Mouse (Mus musculus) lung, embryonic 16.5 days (tissue): ENCODE measurements around the gene Stip1. TPM values are rescaled to one million over a fixed set of nuclear protein-coding genes. Genes with fewer than 3 reads are reported as not detected.

Source experiments
- ATAC-seq: fragments of 200-750 bp; cut with Nextera tagmentation; 2 replicates; pipeline ENCODE4 v1.8.0; 2017; ENCODE audit warnings: low read depth, mild to moderate bottlenecking, moderate library complexity
- H3K27ac ChIP-seq: fragments of 300-500 bp; sonication (generic); 2 replicates; pipeline ENCODE4 v1.5.1; 2014; ENCODE audit warnings: mild to moderate bottlenecking, control low read depth, low read length
- H3K27me3 ChIP-seq: fragments of 300-500 bp; sonication (generic); 2 replicates; pipeline ENCODE4 v1.6.1; 2014; ENCODE audit warnings: low read depth, low read length, mixed read lengths; ENCODE audit not compliant: control insufficient read depth, insufficient read depth
- H3K36me3 ChIP-seq: fragments of 300-500 bp; sonication (generic); 2 replicates; pipeline ENCODE4 v1.6.1; 2014; ENCODE audit warnings: low read length; ENCODE audit not compliant: control insufficient read depth, insufficient read depth
- H3K4me1 ChIP-seq: fragments of 300-500 bp; sonication (generic); replicated peaks from 2 replicates; pipeline ENCODE4 v1.6.1; 2014; ENCODE audit warnings: low read length, mixed read lengths; ENCODE audit not compliant: control insufficient read depth, insufficient read depth
- H3K4me2 ChIP-seq: fragments of 300-500 bp; sonication (generic); 2 replicates; pipeline ENCODE4 v1.6.1; 2014; ENCODE audit warnings: low read depth, low read length, control low read depth
- H3K4me3 ChIP-seq: fragments of 300-500 bp; sonication (generic); 2 replicates; pipeline ENCODE4 v1.5.1; 2014; ENCODE audit warnings: mild to moderate bottlenecking, low read length, control low read depth
- H3K9ac ChIP-seq: fragments of 300-500 bp; sonication (generic); 2 replicates; pipeline ENCODE4 v1.6.1; 2014; ENCODE audit warnings: low read length, control low read depth
- H3K9me3 ChIP-seq: fragments of 300-500 bp; sonication (generic); 2 replicates; pipeline ENCODE4 v1.6.1; 2016; ENCODE audit warnings: low read length; ENCODE audit not compliant: control insufficient read depth
- WGBS: fragments of 180-500 bp; shearing (Covaris S2); extraction: QIAGEN DNeasy Blood & Tissue Kit; methylation state at CpG from one replicate; pipeline ENCODE4 v1.1.7; 2014; 5-methylcytosine and 5-hydroxymethylcytosine counted together
- polyA plus RNA-seq: library from polyadenylated mRNA; unstranded; fragments of >200 nt; fragmentation: Nextera tagmentation; extraction: Ambion mirVana; gene quantifications from 2 replicates; pipeline ENCODE4 v1.2.1, GENCODE M21; 2015

Gene Stip1
- polyA plus RNA-seq, 1 experiment from 2014 or later, result 243 TPM

DNA sequence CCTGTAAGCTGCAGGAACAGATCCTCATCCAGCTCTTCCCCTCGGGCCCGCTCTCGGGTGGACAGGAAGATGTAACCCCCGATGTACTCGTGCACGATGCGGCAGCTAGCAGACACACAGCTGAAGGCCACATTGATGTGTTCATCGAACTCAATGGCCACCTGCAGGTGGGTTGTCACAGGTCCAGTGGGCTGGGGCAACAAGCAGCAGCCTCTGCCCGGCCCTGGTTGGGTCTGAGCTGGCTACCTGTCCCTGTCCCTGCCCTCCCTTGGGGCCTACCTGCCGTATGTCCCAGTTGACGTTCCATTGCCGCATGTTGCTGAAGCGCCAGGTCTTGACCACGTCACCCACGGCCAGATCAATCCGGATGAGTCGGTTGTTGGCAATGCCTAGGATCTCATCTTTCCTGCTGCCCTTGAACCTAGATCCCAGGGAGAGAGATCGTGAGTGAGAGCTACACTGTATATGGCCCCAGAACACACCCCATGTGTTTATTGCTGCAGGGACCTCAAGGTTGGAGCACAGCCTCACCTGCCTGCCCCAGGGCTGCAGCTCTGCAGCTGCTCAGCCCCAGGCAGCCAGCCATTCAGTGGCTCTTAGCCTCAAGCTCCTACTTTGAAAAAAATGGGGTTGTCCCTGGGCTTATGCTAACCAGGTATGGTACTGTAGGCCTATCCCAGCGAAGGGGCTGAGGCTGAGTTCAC is 40.3 kb downstream of the Stip1 start:
- Histone ChIP-seq H3K9ac (no peak overlapping the region), H3K27ac (no peak overlapping the region), H3K4me3 (no peak overlapping the region), H3K4me2 (no peak overlapping the region), H3K9me3 (no peaks in the 10 kb centered on the region), H3K27me3 (no peaks in the 10 kb centered on the region), H3K36me3 (peaks cover 11% of the 10 kb centered on the region), H3K4me1 (peaks cover 21% of the 10 kb centered on the region)
- no peak for ATAC-seq
- whole genome bisulfite sequencing, result 89% methylated on average over 19 of the region's 19 CpGs

DNA sequence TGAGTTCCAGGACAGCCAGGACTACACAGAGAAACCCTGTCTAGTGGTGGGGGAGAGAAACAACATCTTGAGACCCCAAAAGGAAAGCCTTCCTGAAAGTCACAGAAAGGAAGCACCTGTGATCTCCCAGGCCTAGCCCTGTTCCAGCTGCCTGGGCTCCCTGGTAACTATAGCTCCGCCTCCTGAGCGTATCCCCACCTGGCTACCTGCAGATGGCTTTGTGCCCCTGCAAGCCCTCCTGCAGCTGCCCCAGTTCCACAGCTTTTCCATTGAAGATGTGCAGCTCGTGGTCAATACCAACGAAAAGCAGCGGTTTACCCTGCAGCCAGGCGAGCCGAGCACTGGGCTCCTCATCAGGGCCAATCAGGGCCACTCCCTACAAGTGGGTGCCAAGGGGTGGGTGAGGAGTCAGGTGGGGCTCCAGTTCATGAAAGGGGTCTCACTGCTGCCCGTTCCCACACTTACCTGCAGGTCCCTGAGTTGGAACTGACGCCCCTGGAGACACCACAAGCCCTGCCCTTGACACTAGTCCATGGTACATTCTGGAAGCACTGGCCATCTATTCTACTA is 42.0 kb downstream of the Stip1 start:
- Histone ChIP-seq H3K4me2 (no peak overlapping the region), H3K4me3 (no peak overlapping the region), H3K9me3 (no peaks in the 10 kb centered on the region), H3K36me3 (peaks cover 11% of the 10 kb centered on the region), H3K9ac (no peak overlapping the region), H3K27me3 (no peaks in the 10 kb centered on the region), H3K4me1 (peaks cover 28% of the 10 kb centered on the region), H3K27ac (no peak overlapping the region)
- WGBS, result 82% methylated on average over 9 of the region's 9 CpGs
- no peak for ATAC-seq

- H3K4me3 ChIP-seq, result peak within 1 kb of the TSS; percentile 73
- peak within 1 kb of the TSS; percentile 80 for H3K4me2 ChIP-seq
- H3K36me3 ChIP-seq, result peaks cover 11% of the 10 kb centered on the region
- ATAC-seq, result peak; percentile 81
- peak within 1 kb of the TSS; percentile 82 for H3K9ac ChIP-seq
- WGBS, result under 1% methylated on average over 24 of the region's 24 CpGs
- H3K9me3 ChIP-seq, result no peaks in the 10 kb centered on the region
- peak within 1 kb of the TSS; percentile 81 for H3K27ac ChIP-seq
- no peaks in the 10 kb centered on the region for H3K27me3 ChIP-seq
- peaks cover 29% of the 10 kb centered on the region for H3K4me1 ChIP-seq
Observed at GRCm38 (mm10) chr19:6996006-6996405, 43.8 kb downstream of the Stip1 start, which contains the start of the genes Nudt22 and Trpt1. Nudt22 (minus strand) TSS chr19:6996117. Trpt1 (plus strand) TSS chr19:6996131.

DNA sequence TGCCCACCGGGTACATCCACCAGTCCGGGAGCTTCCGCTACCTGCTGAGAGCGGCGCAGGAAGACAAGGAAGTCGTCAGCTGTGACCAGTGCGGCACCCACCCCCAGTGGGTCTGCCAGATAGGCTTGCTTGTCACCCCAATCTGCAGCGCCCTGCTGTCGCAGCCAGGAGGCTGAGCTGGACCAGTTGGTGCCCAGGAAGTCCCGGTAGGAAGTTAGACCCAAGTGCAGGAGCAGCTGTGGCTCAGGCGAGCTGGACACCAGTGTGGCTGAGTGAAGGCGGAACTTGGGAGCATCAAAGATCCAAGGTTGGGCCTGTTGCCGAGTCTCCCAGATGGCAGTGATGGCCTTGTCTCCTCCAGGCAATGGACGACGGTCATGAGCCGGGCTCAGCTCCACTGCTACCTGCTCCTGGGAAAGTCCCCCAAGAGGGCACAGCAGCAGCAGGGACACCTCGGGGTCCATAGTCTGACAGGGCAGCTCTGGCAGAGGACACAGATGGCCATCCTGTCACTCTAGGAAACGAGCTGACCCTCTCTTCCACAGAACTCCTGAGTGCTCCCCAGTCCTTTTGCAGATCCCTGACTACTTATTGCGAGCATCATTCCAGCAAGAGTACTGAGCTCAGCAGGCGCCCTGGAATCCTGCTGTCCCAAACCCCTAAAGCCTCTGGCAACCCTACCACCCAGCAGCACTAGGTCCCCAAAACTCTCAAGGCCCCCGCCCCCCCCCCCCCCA is 44.3 kb downstream of the Stip1 start:
- H3K9ac ChIP-seq, result peak overlapping the region; percentile 82
- peaks cover 11% of the 10 kb centered on the region for H3K36me3 ChIP-seq
- no peaks in the 10 kb centered on the region for H3K27me3 ChIP-seq
- peaks cover 29% of the 10 kb centered on the region for H3K4me1 ChIP-seq
- no peaks in the 10 kb centered on the region for H3K9me3 ChIP-seq
- H3K4me3 ChIP-seq, result peak overlapping the region; percentile 73
- H3K4me2 ChIP-seq, result peak overlapping the region; percentile 80
- no peak for ATAC-seq
- H3K27ac ChIP-seq, result peak overlapping the region; percentile 41
- 41% methylated on average over 21 of the region's 21 CpGs for WGBS

DNA sequence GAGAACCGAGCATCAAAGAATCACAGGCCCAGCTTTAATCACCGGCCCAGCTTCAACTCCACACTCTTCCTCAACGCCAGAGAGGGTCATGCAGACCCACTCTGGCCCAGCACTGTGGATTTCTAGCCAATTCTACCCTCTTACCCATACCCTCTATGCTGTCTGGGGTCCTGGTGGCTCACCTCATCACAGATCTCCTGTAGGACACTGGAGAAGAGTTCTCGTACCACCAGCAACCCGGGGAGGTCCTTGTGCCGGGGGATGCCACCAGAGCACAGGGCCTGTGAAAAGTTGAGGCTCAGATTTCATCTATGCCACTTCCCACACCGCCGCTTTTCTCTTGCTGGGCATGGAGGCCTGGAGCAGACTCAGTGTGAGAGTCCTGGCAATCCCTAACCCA is 45.3 kb downstream of the Stip1 start:
- no peaks in the 10 kb centered on the region for H3K9me3 ChIP-seq
- no peak for ATAC-seq
- H3K27ac ChIP-seq, result no peak overlapping the region
- peaks cover 6% of the 10 kb centered on the region for H3K36me3 ChIP-seq
- peaks cover 29% of the 10 kb centered on the region for H3K4me1 ChIP-seq
- peak overlapping the region; percentile 82; the same call in 1 of the 2 replicates for H3K9ac ChIP-seq
- peak overlapping the region; percentile 80; the same call in 1 of the 2 replicates for H3K4me2 ChIP-seq
- 78% methylated on average over 8 of the region's 8 CpGs for WGBS
- no peak overlapping the region for H3K4me3 ChIP-seq
- H3K27me3 ChIP-seq, result no peaks in the 10 kb centered on the region

- Histone ChIP-seq H3K4me2 (no peak overlapping the region), H3K27ac (no peak overlapping the region), H3K4me1 (peaks cover 29% of the 10 kb centered on the region), H3K4me3 (no peak overlapping the region), H3K9me3 (no peaks in the 10 kb centered on the region), H3K36me3 (peaks cover 1% of the 10 kb centered on the region), H3K9ac (no peak overlapping the region), H3K27me3 (no peaks in the 10 kb centered on the region)
- WGBS, result 67% methylated on average over 8 of the region's 8 CpGs
- ATAC-seq, result no peak
Observed at GRCm38 (mm10) chr19:6994002-6994401, 45.8 kb downstream of the Stip1 start.

DNA sequence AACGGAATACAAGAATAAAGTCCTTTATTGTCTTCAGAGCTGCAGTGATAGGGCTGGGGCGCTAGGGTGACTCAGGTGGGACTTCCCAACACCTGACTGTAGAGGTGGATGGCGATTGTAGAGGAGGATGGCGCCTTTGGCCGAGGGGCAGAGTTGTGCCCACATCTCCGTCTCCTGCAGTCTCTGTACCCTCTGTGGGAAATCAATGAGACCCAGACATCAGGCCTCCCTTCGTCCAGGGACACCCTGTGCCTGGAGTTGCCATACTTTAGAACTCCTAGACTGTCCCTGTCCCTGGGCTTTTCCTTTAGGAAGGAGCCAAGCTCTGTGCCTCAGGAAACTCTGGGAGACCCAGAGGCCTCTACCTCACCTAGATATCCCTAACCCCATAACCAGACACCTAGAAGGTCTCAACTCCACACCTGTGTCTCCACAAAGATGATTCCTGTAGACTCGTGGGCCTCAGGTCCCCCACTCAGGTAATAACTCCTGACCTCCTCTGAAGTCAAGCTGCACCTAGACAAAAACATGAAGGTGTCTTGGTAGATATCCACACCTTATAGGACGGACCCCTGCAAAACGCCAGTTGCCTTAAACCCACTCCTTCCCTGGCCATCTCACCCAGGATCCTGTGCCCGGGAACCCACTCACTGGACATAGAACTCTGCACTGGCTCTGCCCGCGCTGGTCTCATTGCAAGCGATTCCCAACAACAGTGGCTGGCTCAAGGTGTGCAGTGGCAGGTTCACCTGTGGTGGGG is 46.6 kb downstream of the Stip1 start:
- no peaks in the 10 kb centered on the region; the same call in 1 of the 2 replicates for H3K36me3 ChIP-seq
- H3K9me3 ChIP-seq, result no peaks in the 10 kb centered on the region
- H3K27ac ChIP-seq, result 0 out of 2 replicates have a peak overlapping the region, but pooled peaks have one; percentile 29
- no peaks in the 10 kb centered on the region for H3K27me3 ChIP-seq
- peaks cover 31% of the 10 kb centered on the region for H3K4me1 ChIP-seq
- peak overlapping the region; percentile 61 for H3K9ac ChIP-seq
- WGBS, result 58% methylated on average over 14 of the region's 14 CpGs
- peak overlapping the region; percentile 62 for H3K4me3 ChIP-seq
- ATAC-seq, result no peak
- H3K4me2 ChIP-seq, result peak overlapping the region; percentile 98

DNA sequence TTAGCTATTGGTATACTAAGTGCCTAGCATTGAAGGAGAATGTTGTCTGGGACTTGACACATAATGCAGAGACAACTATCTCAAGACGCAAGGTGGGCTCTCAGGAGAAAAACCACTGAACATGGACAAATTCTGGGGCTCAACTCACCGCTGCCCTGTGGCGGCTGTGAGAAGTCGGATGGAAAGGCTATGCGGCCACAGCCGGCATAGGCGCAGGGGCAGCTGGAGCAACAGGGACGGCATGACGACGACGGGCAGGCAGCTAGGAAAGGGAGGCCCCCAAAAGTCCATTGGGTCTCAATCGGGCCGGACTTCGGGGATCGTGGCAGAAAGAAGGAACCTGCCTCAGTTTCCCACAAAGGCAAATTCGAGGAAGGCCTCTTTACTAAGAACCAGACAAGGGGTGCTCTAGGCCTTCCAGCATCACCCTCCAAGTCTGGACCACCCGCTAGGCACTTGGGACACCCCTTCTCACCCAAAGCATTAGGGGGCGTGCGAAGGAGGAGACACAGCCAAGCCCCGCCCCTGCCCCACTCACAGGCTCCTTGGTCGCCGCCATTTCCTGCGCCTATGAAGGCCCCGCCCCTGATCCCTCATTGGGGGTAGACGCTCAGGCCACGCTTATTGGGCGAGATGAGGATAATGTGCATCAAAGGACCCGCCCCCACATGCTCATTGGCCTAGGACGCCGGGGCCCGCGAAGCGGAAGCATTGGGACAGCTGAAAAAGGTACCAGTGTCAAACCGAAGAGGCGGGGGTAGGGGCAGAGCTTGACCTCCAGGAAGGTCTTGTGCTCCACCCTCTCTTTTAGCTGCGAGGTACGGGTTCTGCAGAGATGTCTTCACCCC is 47.5 kb downstream of the Stip1 start, which contains the start of gene Dnajc4:
TSS of gene Dnajc4 (minus strand) at position 562 of the 848 bp plus-strand sequence.
- peaks cover 33% of the 10 kb centered on the region for H3K4me1 ChIP-seq
- peak within 1 kb of the TSS; percentile 98 for H3K4me2 ChIP-seq
- peak within 1 kb of the TSS; percentile 71; the same call in 1 of the 2 replicates for H3K27ac ChIP-seq
- H3K27me3 ChIP-seq, result no peaks in the 10 kb centered on the region
- peak within 1 kb of the TSS; percentile 79 for H3K9ac ChIP-seq
- peak within 1 kb of the TSS; percentile 62 for H3K4me3 ChIP-seq
- H3K36me3 ChIP-seq, result no peaks in the 10 kb centered on the region
- peak; percentile 94 for ATAC-seq
- H3K9me3 ChIP-seq, result no peaks in the 10 kb centered on the region
- 2% methylated on average over 37 of the region's 37 CpGs for WGBS
